Mouse (Mus musculus) hindbrain, embryonic 12.5 days (tissue): ENCODE results near the gene Slc6a21. TPM values are rescaled to one million over a fixed set of nuclear protein-coding genes. Genes with fewer than 3 reads are reported as not detected.

Experiments used
- ATAC-seq: fragments of 200-750 bp; cut with Nextera tagmentation; 2 replicates; pipeline ENCODE4 v1.8.0; 2017; ENCODE audit warnings: moderate TSS enrichment; ENCODE audit not compliant: low FRiP score
- H3K27ac ChIP-seq: fragments of 300-500 bp; sonication (generic); 2 replicates; pipeline ENCODE4 v1.5.1; 2016; ENCODE audit warnings: mild to moderate bottlenecking
- H3K27me3 ChIP-seq: fragments of 300-500 bp; sonication (generic); 2 replicates; pipeline ENCODE4 v1.6.1; 2016; ENCODE audit warnings: mild to moderate bottlenecking
- H3K36me3 ChIP-seq: fragments of 300-500 bp; sonication (generic); 2 replicates; pipeline ENCODE4 v1.6.1; 2016; ENCODE audit warnings: mild to moderate bottlenecking
- H3K4me1 ChIP-seq: fragments of 300-500 bp; sonication (generic); 2 replicates; pipeline ENCODE4 v1.6.1; 2016
- H3K4me2 ChIP-seq: fragments of 300-500 bp; sonication (generic); replicated peaks from 2 replicates; pipeline ENCODE4 v1.6.1; 2016; ENCODE audit warnings: mild to moderate bottlenecking
- H3K4me3 ChIP-seq: fragments of 300-500 bp; sonication (generic); 2 replicates; pipeline ENCODE4 v1.5.1; 2016; ENCODE audit warnings: mild to moderate bottlenecking
- H3K9ac ChIP-seq: fragments of 300-500 bp; sonication (generic); 2 replicates; pipeline ENCODE4 v1.6.1; 2016; ENCODE audit warnings: mild to moderate bottlenecking, moderate library complexity
- H3K9me3 ChIP-seq: fragments of 300-500 bp; sonication (generic); replicated peaks from 2 replicates; pipeline ENCODE4 v1.6.1; 2016; ENCODE audit warnings: mild to moderate bottlenecking
- WGBS: fragments of 180-500 bp; shearing (Covaris S2); methylation state at CpG from one replicate; pipeline ENCODE4 v1.1.7; 2016; 5-methylcytosine and 5-hydroxymethylcytosine counted together
- polyA plus RNA-seq: library from polyadenylated mRNA; unstranded; fragments of >200 nt; fragmentation: Nextera tagmentation; extraction: Ambion mirVana; gene quantifications from 2 replicates; pipeline ENCODE4 v1.2.1, GENCODE M21; 2016

Gene Slc6a21
- polyA plus RNA-seq, 1 experiment from 2014 or later: not detected

DNA sequence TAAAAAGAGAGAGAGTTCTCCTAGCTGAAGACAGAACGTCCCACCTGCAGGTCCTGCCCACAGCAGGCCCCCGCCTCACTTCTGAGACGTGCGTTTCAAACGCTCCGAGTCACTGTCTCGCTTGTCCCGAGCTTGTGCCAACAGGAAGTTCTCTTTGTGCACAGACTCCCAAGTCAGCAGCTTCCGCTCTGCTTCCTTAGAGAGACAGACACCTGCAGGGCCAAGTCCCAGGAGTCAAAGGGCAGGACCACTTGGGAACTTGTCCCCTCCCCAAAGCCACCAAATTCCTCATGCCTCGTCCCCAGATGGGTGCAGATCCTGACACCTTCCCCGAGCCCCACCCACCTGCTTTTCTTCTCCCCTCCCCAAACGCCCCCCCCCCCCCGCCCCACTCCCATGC, 27.6 kb downstream of the Slc6a21 start:
- Histone ChIP-seq H3K27me3 (0 out of 2 replicates have a peak, but pooled peaks cover 4% of the 10 kb centered on the region), H3K9me3 (no peaks in the 10 kb centered on the region), H3K27ac (no peak overlapping the region), H3K4me1 (peaks cover 14% of the 10 kb centered on the region; the same call in 1 of the 2 replicates), H3K36me3 (no peaks in the 10 kb centered on the region), H3K4me3 (peak overlapping the region; percentile 23), H3K4me2 (peak overlapping the region; percentile 53), H3K9ac (peak overlapping the region; percentile 46; the same call in 1 of the 2 replicates)
- 0 out of 2 replicates have a peak, but pooled peaks have one; percentile 33 for ATAC-seq
- 18% methylated on average over 11 of the region's 13 CpGs for WGBS

DNA sequence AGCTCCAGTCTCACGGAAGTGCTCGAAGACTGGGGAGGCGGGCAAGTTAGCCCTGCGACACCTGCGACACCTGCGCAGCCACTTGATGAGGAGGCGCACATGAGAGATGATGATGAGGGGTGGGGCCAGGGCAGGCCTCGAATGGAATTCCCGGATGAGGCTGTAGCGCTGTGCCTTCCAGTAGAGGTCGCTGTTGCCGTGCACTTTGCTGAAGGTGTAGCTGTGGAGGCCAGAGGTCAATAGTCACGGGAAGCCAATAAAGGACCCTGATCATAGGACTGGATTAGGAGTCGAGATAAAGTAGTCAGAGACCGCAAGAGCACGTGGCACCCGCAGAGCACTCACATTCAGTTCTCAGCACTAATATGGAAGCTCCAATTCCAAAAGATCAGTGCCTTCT, 28.0 kb downstream of the Slc6a21 start:
- ATAC-seq: no peak
- WGBS: 3% methylated on average over 17 of the region's 17 CpGs
- Histone ChIP-seq H3K9me3 (no peaks in the 10 kb centered on the region), H3K27ac (no peak overlapping the region), H3K4me1 (peaks cover 11% of the 10 kb centered on the region; the same call in 1 of the 2 replicates), H3K9ac (peak overlapping the region; percentile 46; the same call in 1 of the 2 replicates), H3K27me3 (0 out of 2 replicates have a peak, but pooled peaks cover 4% of the 10 kb centered on the region), H3K36me3 (no peaks in the 10 kb centered on the region), H3K4me3 (peak overlapping the region; percentile 23), H3K4me2 (peak overlapping the region; percentile 53)

DNA sequence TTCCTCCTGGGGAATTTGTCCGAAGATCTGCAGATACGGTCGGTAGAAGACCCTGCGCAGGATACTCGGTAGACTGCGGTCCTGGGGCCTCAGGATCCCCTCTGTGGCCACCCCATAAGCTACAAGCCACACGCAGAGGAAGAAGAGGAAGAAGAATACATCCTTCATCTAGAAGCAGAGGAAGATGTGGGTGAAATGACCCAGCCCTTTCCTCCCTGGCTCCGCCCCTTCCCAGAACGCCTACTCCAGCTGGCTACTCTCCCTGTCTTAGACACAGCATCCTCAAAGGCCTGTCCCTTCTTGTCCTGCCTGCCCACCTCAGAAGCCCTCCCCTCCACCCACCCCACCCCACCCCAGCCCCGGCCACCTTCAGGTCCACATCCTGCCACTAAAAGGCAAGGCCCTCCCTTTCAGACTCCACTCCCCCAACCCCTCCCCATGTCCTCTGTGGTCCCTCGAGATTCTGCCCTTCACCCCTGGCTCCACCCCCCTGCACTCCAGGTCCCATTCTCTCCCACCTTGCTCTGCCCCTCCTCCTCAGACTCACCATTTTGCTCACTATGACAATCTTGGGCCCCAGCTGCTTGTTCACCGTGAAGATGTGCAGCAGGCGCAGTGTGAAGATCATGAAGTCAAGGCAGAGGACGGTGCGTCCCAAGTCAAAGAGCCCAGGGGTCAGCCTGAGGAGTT, 31.4 kb downstream of the Slc6a21 start:
- Histone ChIP-seq H3K4me2 (no peak overlapping the region), H3K36me3 (no peaks in the 10 kb centered on the region), H3K9me3 (no peaks in the 10 kb centered on the region), H3K27ac (no peak overlapping the region), H3K27me3 (no peaks in the 10 kb centered on the region), H3K9ac (no peak overlapping the region), H3K4me3 (no peak overlapping the region), H3K4me1 (peaks cover 23% of the 10 kb centered on the region)
- no peak for ATAC-seq
- 67% methylated on average over 15 of the region's 15 CpGs for WGBS

DNA sequence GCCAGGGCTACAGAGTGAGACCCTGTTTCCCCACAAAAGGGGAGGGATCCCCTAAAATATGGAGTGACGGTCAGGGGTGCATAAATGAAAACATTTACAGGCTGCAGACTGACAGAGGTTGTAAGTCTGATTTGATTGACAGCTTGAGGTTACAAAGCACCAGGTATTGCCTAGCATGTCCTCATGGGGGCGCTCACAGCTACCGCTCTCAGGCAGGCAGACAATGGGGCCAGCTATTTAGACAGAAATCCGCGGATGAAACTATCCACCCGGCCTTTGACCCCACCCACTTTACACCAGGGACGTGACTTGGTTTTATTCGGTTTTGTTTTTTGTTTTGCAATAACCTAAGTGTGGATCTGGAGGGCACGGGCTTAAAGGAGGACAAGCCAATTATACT, 32.1 kb downstream of the Slc6a21 start:
- no peak overlapping the region for H3K27ac ChIP-seq
- 11% methylated on average over 9 of the region's 9 CpGs for WGBS
- H3K4me1 ChIP-seq: peaks cover 25% of the 10 kb centered on the region
- no peak for ATAC-seq
- H3K36me3 ChIP-seq: no peaks in the 10 kb centered on the region
- H3K4me2 ChIP-seq: no peak overlapping the region
- H3K9me3 ChIP-seq: no peaks in the 10 kb centered on the region
- no peak overlapping the region for H3K4me3 ChIP-seq
- no peaks in the 10 kb centered on the region for H3K27me3 ChIP-seq
- no peak overlapping the region for H3K9ac ChIP-seq

DNA sequence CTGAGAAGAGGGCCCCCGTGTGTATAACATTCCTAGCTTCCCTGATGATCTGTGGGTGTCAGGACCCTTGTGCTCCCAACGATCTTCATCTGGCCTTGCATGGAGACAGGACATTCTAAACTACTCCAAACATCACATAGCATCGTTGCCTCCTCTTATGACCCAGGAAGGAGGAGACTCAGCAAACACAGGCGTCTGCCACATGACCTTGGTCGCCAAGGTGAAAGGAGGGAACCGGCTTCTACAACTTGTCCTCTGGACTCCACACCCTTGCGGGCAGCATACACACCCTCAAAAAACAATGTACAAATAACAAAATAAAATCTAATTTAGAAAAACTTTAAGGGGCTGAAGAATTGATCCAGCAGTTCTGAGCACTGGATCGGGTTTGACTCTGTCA, 34.7 kb downstream of the Slc6a21 start:
- peaks cover 18% of the 10 kb centered on the region for H3K4me1 ChIP-seq
- no peak overlapping the region for H3K4me3 ChIP-seq
- H3K4me2 ChIP-seq: no peak overlapping the region
- H3K9me3 ChIP-seq: no peaks in the 10 kb centered on the region
- no peaks in the 10 kb centered on the region for H3K27me3 ChIP-seq
- H3K27ac ChIP-seq: no peak overlapping the region
- H3K9ac ChIP-seq: no peak overlapping the region
- no peak for ATAC-seq
- no peaks in the 10 kb centered on the region for H3K36me3 ChIP-seq
- 65% methylated on average over 8 of the region's 8 CpGs for WGBS

DNA sequence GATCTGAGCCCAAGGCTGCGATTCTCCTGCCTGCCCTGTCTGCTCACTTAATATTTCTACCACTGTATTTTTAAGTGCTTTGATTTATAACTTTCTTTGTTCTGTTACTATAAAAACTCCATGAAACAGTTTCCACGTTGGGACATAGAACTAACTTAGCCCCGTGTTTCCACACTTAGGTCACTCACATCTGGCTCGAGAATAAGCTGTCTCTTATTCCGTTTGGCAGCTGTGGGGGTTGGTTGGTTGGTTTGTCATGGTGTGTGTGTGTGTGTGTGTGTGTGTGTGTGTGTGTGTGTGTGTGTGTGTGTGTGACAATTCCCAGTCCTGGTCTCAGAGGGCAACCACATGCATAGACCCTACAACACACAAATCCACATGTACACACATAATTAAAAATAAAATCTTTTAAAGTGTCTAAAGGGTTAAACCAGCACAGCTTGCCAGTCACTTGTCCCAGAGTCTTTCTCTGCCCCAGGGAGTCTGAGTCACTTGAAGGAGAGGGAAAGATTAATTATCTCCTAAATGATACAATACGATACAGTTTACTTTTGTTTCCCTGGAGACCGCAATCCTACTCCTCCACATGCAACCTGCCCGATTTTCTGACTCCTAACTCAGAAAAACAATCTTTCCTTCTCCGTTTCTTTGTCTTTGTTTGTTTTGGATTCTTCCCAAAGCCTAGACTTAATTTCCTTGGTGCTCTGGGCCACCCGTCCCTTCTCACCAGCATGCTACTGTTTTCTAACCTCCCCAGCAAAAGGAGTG, 35.6 kb downstream of the Slc6a21 start:
- Histone ChIP-seq H3K27ac (peak overlapping the region; percentile 52), H3K4me2 (no peak overlapping the region), H3K27me3 (no peaks in the 10 kb centered on the region), H3K36me3 (no peaks in the 10 kb centered on the region), H3K9ac (no peak overlapping the region), H3K4me1 (peaks cover 18% of the 10 kb centered on the region), H3K9me3 (no peaks in the 10 kb centered on the region), H3K4me3 (no peak overlapping the region)
- ATAC-seq: no peak
- 19% methylated on average over 10 of the region's 10 CpGs for whole genome bisulfite sequencing

DNA sequence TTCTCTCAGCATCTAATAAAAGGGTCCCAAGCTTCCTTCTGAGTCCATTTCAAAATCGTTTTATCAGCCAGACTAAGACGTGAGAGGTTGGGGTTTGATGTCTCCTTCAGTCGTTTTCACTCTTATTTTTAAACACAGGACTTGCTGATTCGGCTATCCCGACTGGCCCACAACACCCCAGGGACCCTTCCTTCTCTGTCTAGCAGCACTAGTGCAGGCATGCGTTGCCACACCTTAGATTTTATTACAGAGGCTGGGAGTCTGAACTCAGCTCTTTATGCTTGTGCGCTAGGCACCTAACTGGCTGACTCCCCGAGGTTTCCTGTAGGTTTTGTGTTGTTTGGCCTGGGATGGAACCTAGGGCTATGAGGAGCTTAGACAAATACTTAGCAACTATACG, 36.2 kb downstream of the Slc6a21 start:
- H3K4me2 ChIP-seq: peak overlapping the region; percentile 21; the same call in 1 of the 2 replicates
- H3K4me3 ChIP-seq: no peak overlapping the region
- peaks cover 18% of the 10 kb centered on the region for H3K4me1 ChIP-seq
- no peak for ATAC-seq
- 31% methylated on average over 9 of the region's 9 CpGs for WGBS
- H3K9me3 ChIP-seq: no peaks in the 10 kb centered on the region
- peak overlapping the region; percentile 52 for H3K27ac ChIP-seq
- no peaks in the 10 kb centered on the region for H3K27me3 ChIP-seq
- no peak overlapping the region for H3K9ac ChIP-seq
- no peaks in the 10 kb centered on the region for H3K36me3 ChIP-seq

DNA sequence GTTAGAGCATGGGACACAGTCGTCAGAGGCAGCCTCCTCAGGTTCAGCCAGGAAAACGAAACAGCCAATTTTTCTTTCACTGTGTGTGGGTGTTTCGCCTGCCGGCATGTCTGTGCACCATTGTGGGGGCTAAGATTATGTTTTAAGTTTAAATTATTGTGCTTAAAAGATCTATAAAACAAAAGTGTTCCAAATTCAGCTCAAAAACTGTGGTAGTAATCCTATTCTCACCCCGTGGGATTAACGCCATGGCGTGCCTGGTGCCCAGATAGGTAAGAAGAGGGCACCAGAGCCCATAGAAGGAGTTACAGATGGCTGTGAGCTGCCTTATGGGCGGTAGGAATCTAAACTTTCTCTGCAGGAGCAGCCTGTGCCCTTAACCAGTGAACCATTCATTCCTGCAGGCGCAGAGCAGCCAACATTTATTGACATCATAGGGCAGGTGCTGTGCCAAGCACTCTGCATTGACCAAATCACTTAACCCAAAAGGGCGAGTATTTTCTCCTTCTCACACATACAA, 37.9 kb downstream of the Slc6a21 start:
- no peaks in the 10 kb centered on the region for H3K9me3 ChIP-seq
- H3K4me1 ChIP-seq: peaks cover 18% of the 10 kb centered on the region
- no peaks in the 10 kb centered on the region for H3K36me3 ChIP-seq
- no peak for ATAC-seq
- H3K4me3 ChIP-seq: no peak overlapping the region
- H3K27me3 ChIP-seq: no peaks in the 10 kb centered on the region
- no peak overlapping the region for H3K27ac ChIP-seq
- H3K4me2 ChIP-seq: no peak overlapping the region
- 86% methylated on average over 10 of the region's 10 CpGs for WGBS
- H3K9ac ChIP-seq: no peak overlapping the region

DNA sequence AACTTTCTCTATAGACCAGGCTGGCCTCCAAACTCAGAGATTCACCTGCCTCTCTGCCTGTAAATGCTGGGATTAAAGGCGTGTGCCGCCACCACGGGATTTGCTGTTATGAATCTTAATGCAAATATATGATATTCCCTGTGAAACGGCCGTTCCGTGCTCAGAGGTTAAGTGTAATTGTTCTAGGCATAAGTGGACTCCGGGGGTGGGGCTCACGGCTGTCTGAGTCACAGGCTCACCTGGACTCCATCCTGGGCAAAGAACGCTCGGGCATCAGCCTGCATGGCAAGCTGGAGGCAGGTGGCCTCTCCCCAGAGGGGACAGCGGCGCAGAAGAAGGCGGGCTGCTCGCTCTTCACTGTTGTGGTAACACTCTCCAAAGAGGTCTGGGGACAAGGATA, 39.2 kb downstream of the Slc6a21 start:
- no peaks in the 10 kb centered on the region for H3K27me3 ChIP-seq
- no peaks in the 10 kb centered on the region for H3K36me3 ChIP-seq
- H3K4me2 ChIP-seq: no peak overlapping the region
- WGBS: 93% methylated on average over 14 of the region's 14 CpGs
- no peaks in the 10 kb centered on the region for H3K9me3 ChIP-seq
- no peak overlapping the region for H3K4me3 ChIP-seq
- H3K27ac ChIP-seq: no peak overlapping the region
- no peak overlapping the region for H3K9ac ChIP-seq
- ATAC-seq: no peak
- peaks cover 18% of the 10 kb centered on the region for H3K4me1 ChIP-seq

DNA sequence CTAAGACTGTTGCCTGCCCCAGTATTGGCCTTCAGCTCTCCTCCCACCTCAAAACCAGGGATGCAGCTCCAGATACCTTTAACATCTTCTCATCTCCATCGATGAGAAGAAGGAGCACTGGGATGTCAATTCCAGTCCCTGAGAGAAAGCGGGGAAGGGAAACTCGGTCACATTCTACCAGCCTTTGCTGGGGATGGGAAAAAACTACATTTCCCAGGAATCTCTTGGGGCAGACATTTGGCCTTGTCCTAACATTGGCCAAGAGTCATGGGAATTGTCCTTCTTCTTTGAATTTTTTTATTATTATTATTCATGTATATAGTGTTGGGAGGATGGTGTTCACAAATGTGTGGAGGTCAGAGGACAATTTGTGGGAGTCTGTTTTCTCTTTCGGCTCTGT, 44.9 kb downstream of the Slc6a21 start:
- H3K4me2 ChIP-seq: no peak overlapping the region
- ATAC-seq: no peak
- no peak overlapping the region for H3K9ac ChIP-seq
- no peak overlapping the region for H3K4me3 ChIP-seq
- 88% methylated on average over 4 of the region's 4 CpGs for WGBS
- no peaks in the 10 kb centered on the region for H3K4me1 ChIP-seq
- peaks cover 8% of the 10 kb centered on the region; the same call in 1 of the 2 replicates for H3K36me3 ChIP-seq
- H3K9me3 ChIP-seq: no peaks in the 10 kb centered on the region
- H3K27ac ChIP-seq: no peak overlapping the region
- H3K27me3 ChIP-seq: no peaks in the 10 kb centered on the region

DNA sequence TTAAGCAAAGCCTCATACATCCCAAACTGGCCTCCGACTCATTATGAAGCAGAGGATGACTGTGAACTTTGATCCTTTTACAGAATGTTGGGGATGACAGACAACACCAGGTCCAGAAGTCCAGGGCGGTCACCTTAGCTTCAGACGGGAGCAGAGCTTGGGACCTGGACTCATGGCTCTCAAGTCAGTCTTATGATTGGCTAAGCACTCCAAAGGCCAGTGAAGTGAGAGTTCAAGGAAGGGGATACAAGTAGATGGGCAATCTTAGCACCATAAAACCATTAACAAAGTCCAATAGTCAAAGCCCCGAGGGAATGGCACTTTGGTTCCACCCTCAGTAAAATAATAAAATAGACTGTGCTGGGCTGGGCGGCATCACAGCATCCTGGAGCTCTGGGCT, 45.8 kb downstream of the Slc6a21 start:
- no peak overlapping the region for H3K4me3 ChIP-seq
- ATAC-seq: no peak
- peaks cover 8% of the 10 kb centered on the region; the same call in 1 of the 2 replicates for H3K36me3 ChIP-seq
- no peak overlapping the region for H3K27ac ChIP-seq
- H3K9ac ChIP-seq: no peak overlapping the region
- no peaks in the 10 kb centered on the region for H3K9me3 ChIP-seq
- no peak overlapping the region for H3K4me2 ChIP-seq
- H3K4me1 ChIP-seq: no peaks in the 10 kb centered on the region
- no peaks in the 10 kb centered on the region for H3K27me3 ChIP-seq
- WGBS: 89% methylated on average over 5 of the region's 5 CpGs

DNA sequence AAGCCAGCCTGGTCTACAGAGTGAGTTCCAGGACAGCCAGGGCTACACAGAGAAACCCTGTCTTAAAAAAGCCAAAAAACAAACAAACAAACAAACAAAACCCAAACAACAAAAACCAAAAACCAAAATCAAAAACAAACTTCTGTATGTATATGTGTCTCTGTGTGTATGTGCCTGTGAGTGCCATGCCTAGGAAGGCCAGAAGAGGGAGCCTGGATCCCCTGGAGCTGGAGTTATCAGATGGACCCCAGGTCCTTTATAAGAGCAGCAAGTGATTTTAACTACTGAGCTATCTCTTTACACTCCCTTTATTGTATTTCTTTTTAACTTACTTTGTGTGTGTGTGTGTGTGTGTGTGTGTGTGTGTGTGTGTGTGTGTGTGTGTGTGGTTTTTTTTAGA, 48.5 kb downstream of the Slc6a21 start:
- H3K27me3 ChIP-seq: no peaks in the 10 kb centered on the region
- H3K4me2 ChIP-seq: no peak overlapping the region
- no peak overlapping the region for H3K27ac ChIP-seq
- ATAC-seq: no peak
- H3K9ac ChIP-seq: no peak overlapping the region
- no peaks in the 10 kb centered on the region for H3K9me3 ChIP-seq
- no peak overlapping the region for H3K4me3 ChIP-seq
- H3K4me1 ChIP-seq: no peaks in the 10 kb centered on the region
- peaks cover 8% of the 10 kb centered on the region; the same call in 1 of the 2 replicates for H3K36me3 ChIP-seq
